Mouse (Mus musculus) cortical plate, adult 2 months (tissue): ENCODE results near the gene Ccdc81. TPM values are rescaled to one million over a fixed set of nuclear protein-coding genes. Genes with fewer than 3 reads are reported as not detected.
A peak's percentile ranks its signal among the peaks of the same experiment; 100 is the strongest.

Source experiments
- H3K27ac ChIP-seq: fragments of 200-500 bp; 2 replicates; pipeline ENCODE4 v1.5.1; 2012; ENCODE audit warnings: low read length, control low read depth, inconsistent platforms; ENCODE audit not compliant: insufficient read depth
- H3K4me1 ChIP-seq: fragments of 200-500 bp; 2 replicates; pipeline ENCODE4 v1.6.1; 2011; ENCODE audit warnings: low read length; ENCODE audit not compliant: control insufficient read depth, insufficient read depth
- H3K4me3 ChIP-seq: fragments of 200-500 bp; 2 replicates; pipeline ENCODE4 v1.5.1; 2011; ENCODE audit warnings: mild to moderate bottlenecking, low read length, control low read depth; ENCODE audit not compliant: insufficient read depth
- CTCF ChIP-seq: fragments of 200-500 bp; IDR thresholded peaks from 2 replicates; pipeline ENCODE4 v1.5.1; 2011; ENCODE audit warnings: mild to moderate bottlenecking, control low read depth, low read length; ENCODE audit not compliant: insufficient read depth; ENCODE audit errors: extremely low read depth
- POLR2A ChIP-seq: fragments of 200-500 bp; IDR thresholded peaks from 2 replicates; pipeline ENCODE4 v1.6.1; 2011; ENCODE audit warnings: mild to moderate bottlenecking, low read length, control low read depth; ENCODE audit not compliant: insufficient read depth; ENCODE audit errors: extremely low read depth
- polyA plus RNA-seq: library from polyadenylated mRNA; depleted of rRNA; stranded (reverse); fragments of >200 nt; gene quantifications from 2 replicates; pipeline ENCODE4 v1.2.3, GENCODE M21; 2012

The Ccdc81 gene
- polyA plus RNA-seq, 1 experiment = 1.5 TPM

DNA sequence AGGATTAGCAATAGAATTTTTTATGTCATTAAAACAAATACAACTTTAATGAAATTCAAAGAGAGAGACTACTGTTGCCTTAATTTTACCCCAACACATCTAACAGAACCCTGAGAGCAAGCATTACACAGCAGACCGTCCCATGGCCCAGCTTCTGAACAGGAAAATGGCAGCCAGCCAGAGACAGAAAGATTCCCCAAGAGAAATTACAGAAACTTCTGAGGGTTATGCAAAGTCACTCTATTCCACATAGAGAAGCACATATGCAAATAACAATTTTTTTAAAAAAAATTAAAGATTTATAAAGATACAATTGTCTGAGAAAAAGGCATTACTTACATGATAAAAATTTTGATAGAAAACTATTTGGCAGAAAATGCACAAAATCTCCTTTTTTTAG lies 23.7 kb downstream of the Ccdc81 start:
- Histone ChIP-seq H3K27ac (no peak overlapping the region), H3K4me3 (no peak overlapping the region), H3K4me1 (no peaks in the 10 kb centered on the region)
- TF ChIP-seq CTCF (no peak), POLR2A (no peak)

DNA sequence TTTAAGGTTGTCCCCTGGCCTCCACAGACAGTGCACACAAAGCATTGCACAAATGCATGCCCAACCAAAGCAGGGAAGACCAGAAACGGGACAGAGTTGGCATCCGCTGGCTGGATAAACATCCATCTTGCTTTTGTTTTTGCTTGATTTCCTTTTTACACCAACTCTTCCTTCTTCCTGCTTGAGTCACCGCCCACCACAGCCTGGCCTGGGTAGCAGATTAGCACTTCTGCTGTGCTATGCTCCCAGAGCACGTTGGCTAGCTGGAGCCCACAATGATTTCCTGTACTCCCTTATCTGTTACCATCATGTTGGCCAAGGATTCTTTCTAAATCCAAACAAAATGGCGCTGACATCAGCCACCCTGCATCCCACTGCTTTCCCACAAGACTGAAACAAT lies 36.2 kb downstream of the Ccdc81 start:
- Histone ChIP-seq H3K27ac (no peak overlapping the region), H3K4me3 (no peak overlapping the region), H3K4me1 (no peaks in the 10 kb centered on the region)
- TF ChIP-seq POLR2A (no peak), CTCF (no peak)

DNA sequence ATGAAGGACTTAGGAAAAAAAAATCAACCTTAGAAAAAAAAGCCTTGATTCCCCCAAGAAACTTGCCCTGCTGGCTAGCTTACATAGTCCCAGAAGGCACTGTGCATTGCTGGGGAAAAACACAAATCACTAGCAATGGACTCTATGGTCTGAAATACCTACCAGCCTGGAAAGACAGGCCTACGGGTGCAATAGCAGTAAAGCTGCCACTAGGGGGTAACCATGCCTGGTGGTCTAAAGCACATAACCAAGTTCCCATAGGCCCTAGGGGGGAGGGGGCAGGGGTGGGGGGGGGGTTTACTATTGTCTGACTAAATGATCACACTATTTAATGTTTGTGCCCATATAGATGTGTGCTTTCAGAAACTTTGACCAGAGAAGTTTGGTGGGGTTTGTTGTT lies 38.7 kb downstream of the Ccdc81 start:
- H3K27ac ChIP-seq = no peak overlapping the region
- H3K4me1 ChIP-seq = no peaks in the 10 kb centered on the region
- no peak overlapping the region for H3K4me3 ChIP-seq
- no peak for TF ChIP-seq POLR2A
- no peak for TF ChIP-seq CTCF

DNA sequence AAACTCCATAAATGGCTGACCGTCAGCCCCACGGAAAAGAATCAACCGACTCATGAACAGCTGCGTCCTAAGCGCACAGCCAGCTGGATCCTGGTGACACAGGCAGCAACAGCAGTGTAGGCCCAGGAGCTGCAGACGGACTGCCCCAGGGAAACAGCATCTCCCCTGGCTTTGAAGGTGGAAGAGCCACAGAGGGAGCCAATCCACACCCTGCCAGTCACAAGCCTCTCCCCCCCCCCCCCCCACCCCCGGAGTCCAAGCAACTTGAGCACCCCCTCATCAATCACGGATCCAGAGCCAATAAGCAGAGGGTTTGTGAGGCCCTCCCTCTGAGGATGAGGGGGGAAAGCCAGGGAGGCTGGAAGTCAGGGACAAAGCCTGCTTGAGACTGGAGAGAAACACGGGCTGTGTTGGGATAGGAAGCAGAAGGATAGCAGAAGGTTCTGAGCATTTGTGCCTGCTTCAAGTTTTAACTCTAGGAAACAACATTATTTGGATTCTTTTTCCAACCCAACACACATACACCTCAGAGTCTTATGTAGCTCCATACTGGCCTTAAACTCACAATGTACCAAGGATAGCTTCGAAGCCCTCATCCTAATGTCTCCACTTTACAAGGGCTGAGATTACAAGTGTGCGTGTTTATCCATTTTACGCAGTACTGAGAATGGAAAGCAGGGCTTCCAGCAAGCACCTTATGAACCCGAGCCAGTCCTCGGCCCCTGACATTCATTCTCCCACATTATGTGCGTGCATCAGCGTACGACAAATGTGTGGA lies 46.8 kb downstream of the Ccdc81 start:
- no peaks in the 10 kb centered on the region for H3K4me1 ChIP-seq
- no peak overlapping the region for H3K27ac ChIP-seq
- no peak overlapping the region for H3K4me3 ChIP-seq
- TF ChIP-seq POLR2A (no peak), CTCF (no peak)

DNA sequence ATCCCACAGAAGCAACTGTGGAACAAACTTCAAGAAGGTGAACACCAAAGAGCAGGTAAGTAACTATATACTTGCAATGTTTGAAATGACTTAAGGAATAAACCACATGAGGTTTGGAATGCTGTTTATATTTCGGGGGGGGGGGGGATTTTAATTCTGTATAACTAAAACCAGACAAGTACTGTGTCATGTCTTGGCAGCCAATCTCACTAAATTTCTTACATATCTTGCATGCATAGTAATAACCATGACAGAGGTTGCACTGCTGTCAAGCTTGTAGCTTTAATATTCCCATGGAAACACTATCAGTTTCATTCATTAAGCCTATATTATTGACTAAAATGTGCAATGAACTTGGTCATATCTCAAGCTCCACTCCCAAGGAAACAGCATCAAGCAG lies 48.2 kb downstream of the Ccdc81 start:
- no peak overlapping the region for H3K27ac ChIP-seq
- TF ChIP-seq CTCF = no peak
- no peak overlapping the region for H3K4me3 ChIP-seq
- no peaks in the 10 kb centered on the region for H3K4me1 ChIP-seq

DNA sequence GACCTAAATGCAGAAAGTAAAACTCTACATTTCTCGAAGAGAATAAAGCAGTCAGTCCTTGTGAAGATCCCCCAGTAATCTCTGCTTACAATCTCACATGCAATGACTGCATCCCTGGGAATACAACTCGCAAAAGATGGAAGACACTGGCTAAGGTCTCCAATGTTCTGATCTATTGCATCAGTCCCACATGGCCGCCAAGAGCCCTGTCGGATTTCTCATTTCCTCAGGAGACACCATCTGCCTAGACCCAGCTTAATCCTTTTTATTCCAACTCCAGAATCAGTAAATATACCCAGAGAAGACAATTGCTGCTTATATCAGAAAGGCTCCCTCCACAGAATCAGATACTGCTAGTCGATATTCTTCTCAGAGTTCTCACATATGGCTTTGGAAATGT lies 50.3 kb downstream of the Ccdc81 start:
- H3K4me1 ChIP-seq = no peaks in the 10 kb centered on the region
- no peak for TF ChIP-seq POLR2A
- TF ChIP-seq CTCF = no peak
- no peak overlapping the region for H3K27ac ChIP-seq
- H3K4me3 ChIP-seq = no peak overlapping the region

DNA sequence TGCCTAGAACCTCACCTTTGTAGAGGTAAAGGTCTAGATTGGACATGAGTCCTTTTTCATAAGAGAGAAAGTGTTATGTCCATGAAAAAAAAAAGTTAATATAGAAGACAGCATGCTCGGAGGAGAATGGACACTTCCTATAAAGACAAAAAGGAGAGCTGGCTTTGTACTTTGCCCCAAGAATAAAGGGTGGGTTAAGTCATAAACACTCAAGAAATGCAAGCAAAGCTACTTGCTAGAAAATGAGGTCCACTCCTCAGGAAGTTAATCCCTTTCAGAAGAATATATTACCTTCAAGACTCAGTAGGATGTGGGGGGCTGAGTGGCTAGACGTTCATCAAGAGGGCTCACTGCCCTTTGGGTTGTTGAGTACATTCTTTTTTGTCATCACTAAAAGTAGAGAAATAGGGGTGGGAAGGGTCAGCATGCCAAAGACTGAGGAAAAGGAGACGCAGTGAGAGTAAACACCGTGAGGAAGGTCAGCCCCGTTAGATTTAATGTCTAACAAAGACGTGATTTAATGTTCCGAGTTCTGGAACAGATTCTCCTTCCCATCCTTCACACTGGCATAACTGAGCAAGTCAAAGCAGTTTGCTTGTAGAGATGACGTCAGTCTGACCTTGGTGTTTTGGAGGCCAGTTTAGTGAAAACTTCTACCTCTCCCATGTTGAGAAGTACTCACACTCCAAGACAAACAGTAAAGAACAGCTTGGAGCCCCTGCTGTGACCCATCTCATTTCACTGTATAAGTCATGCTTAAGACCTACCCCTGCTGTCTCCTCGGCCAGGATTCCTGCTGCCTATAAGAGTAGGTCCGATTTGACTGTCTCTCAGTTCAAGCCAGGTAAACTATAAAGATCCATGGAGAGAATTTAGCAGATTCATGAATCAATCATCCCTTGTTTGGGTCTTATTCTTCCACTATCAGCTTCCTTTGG lies 51.0 kb downstream of the Ccdc81 start:
- TF ChIP-seq CTCF (no peak), POLR2A (no peak)
- H3K27ac ChIP-seq = no peak overlapping the region
- no peak overlapping the region for H3K4me3 ChIP-seq
- H3K4me1 ChIP-seq = no peaks in the 10 kb centered on the region

DNA sequence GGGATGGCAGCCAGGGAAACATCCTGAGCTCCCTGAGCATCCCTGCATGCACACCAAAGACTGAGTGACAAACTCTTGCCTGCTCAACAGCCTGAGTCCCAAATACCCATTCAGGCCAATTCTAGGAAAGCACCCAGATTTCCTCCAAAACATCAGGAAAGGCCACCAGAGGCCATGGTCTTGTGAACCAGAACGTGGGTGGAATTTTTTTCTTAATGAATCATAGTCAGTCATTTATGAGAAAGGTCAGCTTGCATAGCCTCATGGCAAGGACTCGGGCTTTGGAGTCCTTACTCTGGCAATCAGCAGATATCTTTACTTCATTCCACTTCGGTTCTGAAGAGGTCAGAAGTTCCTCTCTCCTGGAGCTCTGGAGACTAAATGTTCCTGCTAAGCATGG lies 52.9 kb downstream of the Ccdc81 start:
- no peaks in the 10 kb centered on the region for H3K4me1 ChIP-seq
- H3K27ac ChIP-seq = no peak overlapping the region
- TF ChIP-seq CTCF = no peak
- TF ChIP-seq POLR2A = no peak
- H3K4me3 ChIP-seq = no peak overlapping the region

DNA sequence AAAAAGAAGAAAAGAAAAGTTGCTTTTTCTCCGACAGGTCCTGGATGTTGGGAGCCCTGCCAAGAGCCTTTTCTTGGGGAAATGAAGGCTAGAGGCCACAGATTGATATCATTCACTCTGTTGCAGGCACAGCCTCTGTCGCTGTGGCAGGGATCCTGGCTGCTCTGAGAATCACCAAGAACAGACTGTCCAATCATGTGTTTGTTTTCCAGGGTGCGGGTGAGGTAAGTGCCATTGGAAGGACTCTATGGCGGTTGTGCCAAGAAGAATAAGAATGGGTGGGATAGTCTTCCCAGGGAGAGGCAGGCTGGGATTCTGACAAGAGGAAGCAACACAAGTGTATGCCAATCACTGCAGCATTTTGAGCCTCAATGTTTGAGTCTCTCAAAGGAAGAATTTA lies 57.8 kb downstream of the Ccdc81 start:
- no peak for TF ChIP-seq POLR2A
- TF ChIP-seq CTCF = no peak
- H3K27ac ChIP-seq = no peak overlapping the region
- H3K4me1 ChIP-seq = no peaks in the 10 kb centered on the region
- H3K4me3 ChIP-seq = no peak overlapping the region

DNA sequence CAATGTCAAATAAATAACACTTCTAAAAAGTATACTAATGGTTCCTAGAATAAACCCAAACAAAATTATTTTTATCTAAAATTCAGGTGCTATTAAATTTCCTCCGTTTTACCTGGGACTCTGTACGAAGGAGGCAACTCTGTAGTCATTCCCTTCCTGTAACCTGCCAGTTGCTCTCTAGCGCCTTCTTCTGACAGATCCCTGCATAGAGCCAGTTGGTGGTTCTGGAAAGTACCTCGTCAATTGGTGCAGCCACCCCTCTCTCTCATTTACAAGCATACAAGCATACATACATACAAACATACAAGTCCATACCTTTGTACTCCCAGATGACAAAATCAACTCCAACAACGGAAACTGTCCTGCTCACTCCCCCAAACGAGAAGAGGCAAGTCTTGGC lies 59.9 kb downstream of the Ccdc81 start:
- H3K4me1 ChIP-seq = no peaks in the 10 kb centered on the region
- TF ChIP-seq CTCF (peak; percentile 56), POLR2A (no peak)
- H3K4me3 ChIP-seq = no peak overlapping the region
- no peak overlapping the region for H3K27ac ChIP-seq
